Mouse (Mus musculus): ENCODE data around the gene 6820408C15Rik. TPM values are rescaled to one million over a fixed set of nuclear protein-coding genes. Genes with fewer than 3 reads are reported as not detected.

Gene 6820408C15Rik
- polyA plus RNA-seq, 1 experiment, result 0.50 TPM

DNA sequence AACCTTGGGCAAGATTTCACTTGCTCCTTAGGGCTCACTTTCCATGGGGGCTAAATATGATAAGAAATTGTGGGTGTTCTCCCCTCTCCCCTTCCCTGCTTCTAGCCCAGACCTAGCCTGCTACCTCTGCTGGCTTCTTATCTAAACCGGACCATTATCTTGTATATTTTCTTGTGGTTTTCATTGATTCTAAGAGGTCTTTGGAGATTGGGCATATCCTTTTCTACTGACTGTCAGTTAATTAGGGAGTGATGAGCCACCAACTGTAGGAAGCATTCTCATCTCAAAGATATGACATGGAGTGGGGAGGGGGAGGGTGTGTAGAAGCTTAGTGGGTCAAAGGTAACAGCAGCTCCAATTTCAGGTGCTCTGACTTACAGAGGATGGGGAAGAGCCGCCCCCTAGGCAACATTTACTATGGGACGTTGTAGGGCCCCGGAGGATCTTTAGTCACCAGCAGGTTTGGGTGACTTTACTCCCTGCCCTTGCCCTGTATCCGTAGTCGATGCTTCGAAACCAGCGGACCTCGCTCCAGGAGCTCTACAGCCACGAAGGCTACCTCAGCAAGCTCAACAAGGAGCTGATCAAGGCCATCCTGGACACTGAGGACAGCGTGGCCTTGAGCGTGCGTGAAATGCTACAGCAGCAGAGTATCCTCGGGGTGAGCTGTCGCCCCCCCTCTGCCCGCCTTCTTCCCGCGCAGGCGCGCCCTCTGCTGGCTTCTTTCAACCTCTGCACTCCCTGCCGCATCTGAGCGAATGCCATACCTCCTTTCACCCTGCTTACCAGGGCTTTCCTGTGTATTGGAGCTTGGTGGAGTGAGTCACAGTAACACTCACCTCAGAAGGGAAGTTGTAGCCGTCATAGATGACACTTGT is 21.8 kb downstream of the 6820408C15Rik start:
- peak; percentile 95 for TF ChIP-seq CTCF (IDR thresholded peaks at IDR 0.05; ENCODE audit: borderline replicate concordance, control insufficient read depth, extremely low read depth, insufficient read depth, low read length, poor library complexity)
- TF ChIP-seq POLR2A (IDR thresholded peaks at IDR 0.05; ENCODE audit: control insufficient read depth, extremely low read depth, insufficient read depth, low read length, poor library complexity), result no peak
- Histone ChIP-seq H3K27ac (ENCODE audit: control insufficient read depth, insufficient read depth, low read length) (no peak overlapping the region), H3K27me3 (ENCODE audit: control insufficient read depth, insufficient read depth, low read length) (no peaks in the 10 kb centered on the region), H3K36me3 (ENCODE audit: control insufficient read depth, insufficient read depth, low read length) (no peaks in the 10 kb centered on the region), H3K4me3 (ENCODE audit: control insufficient read depth, insufficient read depth, low read length) (peak overlapping the region; percentile 15; the same call in 1 of the 2 replicates), H3K4me1 (replicated peaks; ENCODE audit: control insufficient read depth, insufficient read depth, low read length) (peaks cover 2% of the 10 kb centered on the region; the same call in 1 of the 2 replicates)
- DNase-seq, result peak; percentile 79
- WGBS, result 10% methylated on average over 23 of the region's 23 CpGs

DNA sequence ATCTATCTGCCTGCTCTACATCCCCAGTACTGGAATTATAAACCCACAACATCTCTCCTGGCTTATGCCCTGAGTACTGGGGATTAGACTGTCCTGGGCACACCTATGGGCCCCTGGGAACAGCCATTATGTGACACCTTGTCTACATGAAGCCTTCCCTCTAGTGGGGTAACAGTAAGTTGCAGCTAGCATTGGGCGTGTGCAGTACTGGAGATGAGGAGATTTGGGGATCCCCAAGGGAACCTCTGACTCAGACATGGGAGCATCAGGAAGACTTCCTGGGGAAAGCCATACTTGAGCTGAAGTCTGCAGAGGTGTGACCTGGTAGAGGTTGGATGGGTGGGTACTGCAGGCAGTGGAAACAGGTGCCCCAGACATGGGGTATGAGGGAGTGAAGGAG is 23.6 kb downstream of the 6820408C15Rik start:
- Histone ChIP-seq H3K4me1 (replicated peaks; ENCODE audit: control insufficient read depth, insufficient read depth, low read length) (peaks cover 2% of the 10 kb centered on the region; the same call in 1 of the 2 replicates), H3K4me3 (ENCODE audit: control insufficient read depth, insufficient read depth, low read length) (no peak overlapping the region), H3K36me3 (ENCODE audit: control insufficient read depth, insufficient read depth, low read length) (no peaks in the 10 kb centered on the region), H3K27ac (ENCODE audit: control insufficient read depth, insufficient read depth, low read length) (no peak overlapping the region), H3K27me3 (ENCODE audit: control insufficient read depth, insufficient read depth, low read length) (no peaks in the 10 kb centered on the region)
- DNase-seq, result no peak
- WGBS, result 85% methylated on average over 1 of the region's 1 CpGs
- no peak for TF ChIP-seq POLR2A (IDR thresholded peaks at IDR 0.05; ENCODE audit: control insufficient read depth, extremely low read depth, insufficient read depth, low read length, poor library complexity)
- TF ChIP-seq CTCF (IDR thresholded peaks at IDR 0.05; ENCODE audit: borderline replicate concordance, control insufficient read depth, extremely low read depth, insufficient read depth, low read length, poor library complexity), result no peak

DNA sequence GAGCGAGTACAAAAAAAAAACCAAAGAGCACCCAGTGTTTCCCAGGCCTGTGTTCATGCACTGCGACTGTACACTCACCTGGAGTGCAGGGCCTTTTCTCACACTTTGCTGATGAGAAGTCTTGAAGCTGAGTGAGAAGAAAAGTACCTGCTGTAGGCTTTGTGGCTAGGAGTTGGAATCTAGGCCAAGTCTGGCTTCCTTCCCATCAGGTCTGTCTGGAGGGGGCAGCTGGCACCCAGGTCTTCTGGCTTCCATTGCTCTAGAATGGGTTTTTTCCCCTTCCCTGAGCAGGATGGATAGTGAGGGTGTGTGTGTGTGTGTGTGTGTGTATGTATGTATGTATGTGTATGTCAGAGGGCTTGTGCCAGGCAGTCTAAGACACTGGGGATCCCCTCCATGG is 24.4 kb downstream of the 6820408C15Rik start:
- no peak overlapping the region for H3K4me3 ChIP-seq (ENCODE audit: control insufficient read depth, insufficient read depth, low read length)
- peaks cover 2% of the 10 kb centered on the region; the same call in 1 of the 2 replicates for H3K4me1 ChIP-seq (replicated peaks; ENCODE audit: control insufficient read depth, insufficient read depth, low read length)
- TF ChIP-seq POLR2A (IDR thresholded peaks at IDR 0.05; ENCODE audit: control insufficient read depth, extremely low read depth, insufficient read depth, low read length, poor library complexity), result no peak
- no peak for TF ChIP-seq CTCF (IDR thresholded peaks at IDR 0.05; ENCODE audit: borderline replicate concordance, control insufficient read depth, extremely low read depth, insufficient read depth, low read length, poor library complexity)
- H3K27ac ChIP-seq (ENCODE audit: control insufficient read depth, insufficient read depth, low read length), result no peak overlapping the region
- no peaks in the 10 kb centered on the region for H3K27me3 ChIP-seq (ENCODE audit: control insufficient read depth, insufficient read depth, low read length)
- WGBS, result 97% methylated on average over 2 of the region's 2 CpGs
- no peak for DNase-seq
- no peaks in the 10 kb centered on the region for H3K36me3 ChIP-seq (ENCODE audit: control insufficient read depth, insufficient read depth, low read length)

DNA sequence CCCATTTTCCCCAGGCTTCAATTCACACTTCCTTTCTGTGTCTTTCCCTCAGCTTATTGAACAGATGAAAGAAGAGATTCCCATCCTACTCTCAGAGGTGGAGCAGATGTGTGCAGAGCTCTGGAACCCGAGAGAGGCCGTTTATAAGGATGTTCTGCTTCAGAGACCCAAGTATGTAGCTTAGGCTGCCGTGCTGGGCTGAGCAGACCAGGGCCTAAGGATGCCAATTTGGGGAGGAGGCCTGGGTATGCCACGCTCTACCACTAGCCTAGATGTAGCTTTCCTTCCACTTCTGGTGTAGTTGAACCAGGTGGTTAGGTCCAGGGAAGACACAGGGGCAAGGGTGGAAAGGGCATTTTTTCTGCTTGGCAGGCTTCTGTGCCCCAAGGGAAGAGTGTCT is 26.9 kb downstream of the 6820408C15Rik start:
- peaks cover 1% of the 10 kb centered on the region; the same call in 1 of the 2 replicates for H3K4me1 ChIP-seq (replicated peaks; ENCODE audit: control insufficient read depth, insufficient read depth, low read length)
- H3K27ac ChIP-seq (ENCODE audit: control insufficient read depth, insufficient read depth, low read length), result no peak overlapping the region
- no peaks in the 10 kb centered on the region for H3K27me3 ChIP-seq (ENCODE audit: control insufficient read depth, insufficient read depth, low read length)
- no peak overlapping the region for H3K4me3 ChIP-seq (ENCODE audit: control insufficient read depth, insufficient read depth, low read length)
- TF ChIP-seq POLR2A (IDR thresholded peaks at IDR 0.05; ENCODE audit: control insufficient read depth, extremely low read depth, insufficient read depth, low read length, poor library complexity) (no peak), CTCF (IDR thresholded peaks at IDR 0.05; ENCODE audit: borderline replicate concordance, control insufficient read depth, extremely low read depth, insufficient read depth, low read length, poor library complexity) (no peak)
- DNase-seq, result no peak
- 89% methylated on average over 4 of the region's 4 CpGs for WGBS
- no peaks in the 10 kb centered on the region for H3K36me3 ChIP-seq (ENCODE audit: control insufficient read depth, insufficient read depth, low read length)

- Histone ChIP-seq H3K4me3 (ENCODE audit: control insufficient read depth, insufficient read depth, low read length) (no peak overlapping the region), H3K27me3 (ENCODE audit: control insufficient read depth, insufficient read depth, low read length) (no peaks in the 10 kb centered on the region), H3K36me3 (ENCODE audit: control insufficient read depth, insufficient read depth, low read length) (no peaks in the 10 kb centered on the region), H3K27ac (ENCODE audit: control insufficient read depth, insufficient read depth, low read length) (no peak overlapping the region), H3K4me1 (replicated peaks; ENCODE audit: control insufficient read depth, insufficient read depth, low read length) (no peaks in the 10 kb centered on the region)
- WGBS, result 97% methylated on average over 8 of the region's 8 CpGs
- DNase-seq, result no peak
- TF ChIP-seq POLR2A (IDR thresholded peaks at IDR 0.05; ENCODE audit: control insufficient read depth, extremely low read depth, insufficient read depth, low read length, poor library complexity) (no peak), CTCF (IDR thresholded peaks at IDR 0.05; ENCODE audit: borderline replicate concordance, control insufficient read depth, extremely low read depth, insufficient read depth, low read length, poor library complexity) (no peak)
These were observed 27.9 kb downstream of the 6820408C15Rik start for GRCm38 (mm10) chr2:152443281-152443680.

DNA sequence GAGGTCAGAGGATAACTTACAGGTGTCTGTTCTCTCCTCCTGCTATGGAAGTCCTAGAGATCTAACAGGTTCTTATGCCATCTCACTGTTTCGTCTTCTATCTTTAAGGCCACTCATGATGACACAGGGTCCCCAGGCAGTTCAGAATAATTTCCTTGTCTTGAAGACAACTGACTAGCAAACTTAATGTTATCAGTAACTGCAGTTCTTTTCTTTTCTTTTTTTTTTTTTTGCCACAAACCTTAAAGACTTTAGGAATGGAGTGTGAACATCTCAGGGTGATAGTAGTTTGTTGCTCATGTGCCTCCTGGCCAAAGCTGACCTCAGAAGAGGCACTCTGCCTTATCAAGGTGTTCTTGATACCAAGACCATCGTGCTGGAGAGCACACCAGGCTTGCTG is 31.3 kb downstream of the 6820408C15Rik start:
- Histone ChIP-seq H3K27me3 (ENCODE audit: control insufficient read depth, insufficient read depth, low read length) (no peaks in the 10 kb centered on the region), H3K27ac (ENCODE audit: control insufficient read depth, insufficient read depth, low read length) (no peak overlapping the region), H3K4me3 (ENCODE audit: control insufficient read depth, insufficient read depth, low read length) (no peak overlapping the region), H3K36me3 (ENCODE audit: control insufficient read depth, insufficient read depth, low read length) (no peaks in the 10 kb centered on the region), H3K4me1 (replicated peaks; ENCODE audit: control insufficient read depth, insufficient read depth, low read length) (no peaks in the 10 kb centered on the region)
- WGBS, result 47% methylated on average over 2 of the region's 2 CpGs
- DNase-seq, result no peak
- no peak for TF ChIP-seq POLR2A (IDR thresholded peaks at IDR 0.05; ENCODE audit: control insufficient read depth, extremely low read depth, insufficient read depth, low read length, poor library complexity)
- no peak for TF ChIP-seq CTCF (IDR thresholded peaks at IDR 0.05; ENCODE audit: borderline replicate concordance, control insufficient read depth, extremely low read depth, insufficient read depth, low read length, poor library complexity)

Data from thymus, adult 2 months (tissue).